Mouse (Mus musculus): ENCODE measurements around the gene Kif17.

GRCm38 (mm10) chr4:138304340-138305104 lies 54.3 kb downstream of the Kif17 start, which contains the start of gene Ddost:
- TF ChIP-seq CTCF (conservative IDR thresholded peaks at IDR 0.05; ENCODE audit: insufficient read depth, insufficient read length, low read depth, low read length) (no peak), POLR2A (IDR thresholded peaks at IDR 0.05; ENCODE audit: low read depth, low read length) (no peak)
